Mouse (Mus musculus) heart, embryonic 14.5 days (tissue): ENCODE measurements around the gene Foxn3. TPM values are rescaled to one million over a fixed set of nuclear protein-coding genes. Genes with fewer than 3 reads are reported as not detected.

ENCODE experiments used
- ATAC-seq: fragments of 200-750 bp; cut with Nextera tagmentation; 2 replicates; pipeline ENCODE4 v1.8.0; 2017; ENCODE audit warnings: low read depth, moderate TSS enrichment; ENCODE audit not compliant: insufficient number of reproducible peaks, insufficient read depth, low FRiP score
- H3K27ac ChIP-seq, 2 experiments: fragments of 200-500 bp in 1 of 2; fragments of 300-500 bp in 1 of 2; sonication (generic) in 1 of 2; replicated peaks in 1 of 2; 2 replicates each; pipeline ENCODE4 v1.5.1; 2012 to 2014; ENCODE audit warnings: low read depth in 2 of 2, low read length in 2 of 2, control low read depth in 1 of 2, mild to moderate bottlenecking in 1 of 2, mixed read lengths in 1 of 2; ENCODE audit not compliant: control insufficient read depth in 1 of 2, insufficient read depth in 1 of 2
- H3K27me3 ChIP-seq: fragments of 300-500 bp; sonication (generic); 2 replicates; pipeline ENCODE4 v1.6.1; 2014; ENCODE audit warnings: mild to moderate bottlenecking, low read length, control low read depth; ENCODE audit not compliant: control insufficient read depth, insufficient read depth
- H3K36me3 ChIP-seq: fragments of 300-500 bp; sonication (generic); 2 replicates; pipeline ENCODE4 v1.6.1; 2014; ENCODE audit warnings: mild to moderate bottlenecking, control low read depth, low read length, mixed read lengths; ENCODE audit not compliant: control insufficient read depth, insufficient read depth
- H3K4me1 ChIP-seq, 2 experiments: fragments of 200-500 bp in 1 of 2; fragments of 300-500 bp in 1 of 2; sonication (generic) in 1 of 2; 2 replicates each; pipeline ENCODE4 v1.6.1; 2012 to 2014; ENCODE audit warnings: low read length in 2 of 2, control low read depth in 1 of 2, mixed read lengths in 1 of 2; ENCODE audit not compliant: control insufficient read depth in 2 of 2, insufficient read depth in 2 of 2
- H3K4me2 ChIP-seq: fragments of 300-500 bp; sonication (generic); 2 replicates; pipeline ENCODE4 v1.6.1; 2014; ENCODE audit warnings: mild to moderate bottlenecking, low read length
- H3K4me3 ChIP-seq, 2 experiments: fragments of 200-500 bp in 1 of 2; fragments of 300-500 bp in 1 of 2; sonication (generic) in 1 of 2; 2 replicates each; pipeline ENCODE4 v1.5.1; 2012 to 2014; ENCODE audit warnings: low read length in 2 of 2, mild to moderate bottlenecking in 2 of 2, control low read depth in 1 of 2, low read depth in 1 of 2, moderate library complexity in 1 of 2; ENCODE audit not compliant: control insufficient read depth in 1 of 2, insufficient read depth in 1 of 2
- H3K9ac ChIP-seq: fragments of 300-500 bp; sonication (generic); 2 replicates; pipeline ENCODE4 v1.6.1; 2014; ENCODE audit warnings: mild to moderate bottlenecking, low read length
- H3K9me3 ChIP-seq: fragments of 300-500 bp; sonication (generic); 2 replicates; pipeline ENCODE4 v1.6.1; 2016; ENCODE audit warnings: low read length, control low read depth; ENCODE audit not compliant: control insufficient read depth
- WGBS: fragments of 180-500 bp; shearing (Covaris S2); extraction: QIAGEN DNeasy Blood & Tissue Kit; methylation state at CpG from one replicate; pipeline ENCODE4 v1.1.7; 2014; 5-methylcytosine and 5-hydroxymethylcytosine counted together
- polyA plus RNA-seq: library from polyadenylated mRNA; unstranded; fragments of >200 nt; fragmentation: Nextera tagmentation; extraction: Ambion mirVana; gene quantifications from 2 replicates; pipeline ENCODE4 v1.2.1, GENCODE M21; 2014

The Foxn3 gene
- polyA plus RNA-seq, 1 experiment from 2014 or later: 81.0 TPM

DNA sequence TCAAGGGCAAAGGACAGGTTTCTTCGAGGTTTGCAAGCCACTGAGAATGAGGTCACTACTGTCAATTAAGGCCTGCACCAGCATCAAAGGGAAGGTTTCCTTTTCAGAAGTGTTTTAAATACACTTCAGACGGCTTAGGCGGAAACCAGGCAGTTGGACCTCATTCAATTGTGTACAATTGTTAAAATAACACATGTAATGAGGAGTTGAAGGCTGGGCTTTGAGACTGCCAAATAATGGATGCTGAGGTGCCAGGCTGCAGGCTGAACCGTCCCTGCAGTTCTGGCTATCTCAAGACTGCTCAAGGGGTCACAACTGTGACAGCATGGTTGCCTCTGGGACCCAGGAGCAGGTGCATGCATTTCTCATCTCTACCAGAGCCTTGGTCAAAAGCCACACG is 89.2 kb downstream of the Foxn3 start:
- H3K4me1 ChIP-seq: peaks cover 2% of the 10 kb centered on the region in 2 experiments; a peak in 1 of 4 replicates
- H3K36me3 ChIP-seq: no peaks in the 10 kb centered on the region
- H3K4me2 ChIP-seq: no peak overlapping the region
- no peaks in the 10 kb centered on the region for H3K27me3 ChIP-seq
- no peaks in the 10 kb centered on the region for H3K9me3 ChIP-seq
- H3K9ac ChIP-seq: no peak overlapping the region
- H3K4me3 ChIP-seq: no peak overlapping the region
- no peak overlapping the region for H3K27ac ChIP-seq
- WGBS: 45% methylated on average over 5 of the region's 5 CpGs
- ATAC-seq: no peak

- Histone ChIP-seq H3K27ac (no peak overlapping the region), H3K27me3 (no peaks in the 10 kb centered on the region), H3K4me3 (no peak overlapping the region), H3K36me3 (no peaks in the 10 kb centered on the region), H3K9ac (no peak overlapping the region), H3K4me1 (peaks cover 2% of the 10 kb centered on the region in 2 experiments; a peak in 1 of 4 replicates), H3K4me2 (no peak overlapping the region), H3K9me3 (no peaks in the 10 kb centered on the region)
- ATAC-seq: no peak
- WGBS: 83% methylated on average over 10 of the region's 10 CpGs
Observed at GRCm38 (mm10) chr12:99473406-99474133, 89.8 kb downstream of the Foxn3 start.

DNA sequence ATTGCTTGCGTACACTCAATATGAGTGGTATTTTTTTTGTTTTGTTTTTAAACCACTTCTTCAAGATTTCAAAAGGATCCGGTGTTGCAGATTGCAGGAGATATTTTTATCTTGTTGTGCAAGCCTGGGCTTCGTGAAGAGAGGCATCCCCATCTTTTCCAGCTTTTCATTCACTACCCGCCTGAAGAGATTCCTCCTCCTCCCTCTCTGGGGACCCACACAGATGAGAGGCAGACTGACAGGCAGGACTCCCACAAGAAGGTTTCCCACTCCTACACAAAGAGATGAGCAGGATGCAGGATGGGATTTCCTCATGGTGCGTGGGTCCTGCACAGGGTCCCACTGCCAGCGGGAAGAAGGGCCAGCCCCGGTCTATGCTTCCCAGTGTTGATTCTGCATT is 92.0 kb downstream of the Foxn3 start:
- Histone ChIP-seq H3K27ac (no peak overlapping the region), H3K27me3 (no peaks in the 10 kb centered on the region), H3K4me3 (no peak overlapping the region), H3K36me3 (no peaks in the 10 kb centered on the region), H3K9me3 (no peaks in the 10 kb centered on the region), H3K4me2 (no peak overlapping the region), H3K9ac (no peak overlapping the region), H3K4me1 (peaks cover 2 to 7% of the 10 kb centered on the region in 2 experiments; a peak in 2 of 4 replicates)
- WGBS: 64% methylated on average over 7 of the region's 7 CpGs
- no peak for ATAC-seq

DNA sequence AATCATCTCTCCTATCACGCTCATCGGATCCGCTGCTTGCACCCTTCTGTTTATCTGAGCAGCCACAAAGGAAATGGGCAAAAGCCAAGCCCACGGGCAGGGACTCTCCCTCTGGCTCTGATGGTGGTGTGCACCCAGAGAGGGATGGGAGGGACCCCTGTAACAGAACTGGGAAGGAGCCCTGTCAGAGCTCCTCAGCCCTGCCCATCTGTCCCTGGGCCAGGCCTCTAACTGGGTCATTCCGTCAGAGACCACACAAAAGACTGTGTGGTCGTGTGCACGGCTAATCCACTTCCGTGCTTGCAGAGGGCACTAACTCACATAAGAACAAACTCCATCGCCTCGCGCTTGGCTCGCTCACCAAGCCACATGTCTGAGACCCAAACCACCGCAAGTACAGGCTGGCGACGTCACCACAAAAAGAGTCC is 95.5 kb downstream of the Foxn3 start:
- no peak for ATAC-seq
- Histone ChIP-seq H3K9me3 (no peaks in the 10 kb centered on the region), H3K4me1 (peaks cover 3 to 5% of the 10 kb centered on the region in 2 experiments; a peak in 1 of 4 replicates), H3K9ac (no peak overlapping the region), H3K27me3 (no peaks in the 10 kb centered on the region), H3K27ac (no peak overlapping the region), H3K36me3 (no peaks in the 10 kb centered on the region), H3K4me2 (no peak overlapping the region), H3K4me3 (no peak overlapping the region)
- WGBS: 74% methylated on average over 15 of the region's 15 CpGs

DNA sequence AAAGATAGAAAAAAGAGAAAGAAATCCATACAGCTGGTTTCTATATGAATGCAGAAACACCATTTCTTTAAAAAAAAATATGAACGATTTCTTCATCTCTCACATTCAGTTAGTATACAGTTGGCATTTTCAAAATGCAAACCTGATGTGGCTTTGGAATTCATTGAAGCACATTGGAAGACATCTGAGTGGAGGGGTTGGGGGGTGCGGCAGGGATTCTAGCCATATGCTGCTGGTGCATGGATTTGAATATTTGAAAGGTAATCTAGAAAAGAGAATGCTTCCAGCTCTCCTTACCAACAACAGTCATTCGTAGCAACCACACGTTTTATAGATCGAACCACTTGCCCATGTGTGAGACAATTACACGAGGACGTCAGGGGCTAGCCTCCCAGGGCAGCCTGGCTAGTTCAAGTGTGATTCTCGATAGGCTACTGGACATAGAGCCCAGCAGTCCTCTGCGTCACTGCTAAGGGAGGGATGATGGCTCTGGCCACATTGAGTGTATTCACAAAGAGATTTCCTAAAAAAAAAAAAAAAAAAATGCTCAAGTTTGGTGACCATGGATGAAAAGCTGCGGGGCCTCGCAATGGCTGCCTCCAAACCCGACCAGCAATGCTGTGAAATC is 96.0 kb downstream of the Foxn3 start:
- Histone ChIP-seq H3K4me2 (no peak overlapping the region), H3K4me1 (peaks cover 3 to 5% of the 10 kb centered on the region in 2 experiments; a peak in 1 of 4 replicates), H3K27ac (no peak overlapping the region), H3K36me3 (no peaks in the 10 kb centered on the region), H3K9ac (no peak overlapping the region), H3K27me3 (no peaks in the 10 kb centered on the region), H3K4me3 (no peak overlapping the region), H3K9me3 (no peaks in the 10 kb centered on the region)
- WGBS: 88% methylated on average over 12 of the region's 12 CpGs
- no peak for ATAC-seq

DNA sequence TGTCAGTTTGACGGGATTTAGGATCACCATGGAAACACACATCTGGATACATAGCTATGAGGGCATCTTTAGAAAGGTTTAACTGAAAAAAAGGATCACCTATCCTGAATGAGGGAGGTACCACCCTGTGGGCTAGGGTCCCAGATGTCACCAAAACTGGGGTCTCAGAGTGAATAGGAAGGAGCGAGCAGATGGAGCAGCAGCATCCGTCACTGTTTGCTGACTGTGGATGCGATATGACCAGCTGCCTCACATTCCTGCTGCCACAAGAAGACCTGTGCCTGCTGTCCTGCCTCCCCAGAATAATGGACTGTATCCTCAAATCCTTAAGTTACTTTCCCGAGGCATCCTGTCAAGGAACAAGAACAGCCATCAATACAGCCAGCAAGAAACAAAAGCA is 97.0 kb downstream of the Foxn3 start:
- H3K9me3 ChIP-seq: no peaks in the 10 kb centered on the region
- 81% methylated on average over 5 of the region's 5 CpGs for WGBS

GRCm38 (mm10) chr12:99464291-99464690 is 99.1 kb downstream of the Foxn3 start:
- 55% methylated on average over 5 of the region's 5 CpGs for WGBS
- no peak overlapping the region for H3K27ac ChIP-seq
- no peaks in the 10 kb centered on the region for H3K27me3 ChIP-seq
- ATAC-seq: no peak
- no peaks in the 10 kb centered on the region for H3K36me3 ChIP-seq
- no peak overlapping the region for H3K4me3 ChIP-seq
- H3K4me2 ChIP-seq: no peak overlapping the region
- peaks cover 3 to 5% of the 10 kb centered on the region in 2 experiments; a peak in 1 of 4 replicates for H3K4me1 ChIP-seq
- H3K9ac ChIP-seq: no peak overlapping the region
- H3K9me3 ChIP-seq: no peaks in the 10 kb centered on the region

More for the DNA sequence above, 97.0 kb downstream of the Foxn3 start:
- Histone ChIP-seq H3K4me2 (no peak overlapping the region), H3K4me1 (peaks cover 3 to 5% of the 10 kb centered on the region in 2 experiments; a peak in 1 of 4 replicates), H3K4me3 (no peak overlapping the region), H3K36me3 (no peaks in the 10 kb centered on the region), H3K27me3 (no peaks in the 10 kb centered on the region), H3K27ac (no peak overlapping the region), H3K9ac (no peak overlapping the region)
- ATAC-seq: no peak
